ENCODE assay signal across 20 mouse cellular contexts in genomic region chr14:51388222-51388621, GRCm38 (mm10). TPM values are rescaled to one million over a fixed set of nuclear protein-coding genes. Genes with fewer than 3 reads are reported as not detected.
DNase-seq lines count a peak whose midpoint lies in the region; ATAC-seq and TF ChIP-seq lines count a peak whose summit lies in the region.
"Had no signal": no experiment of that assay in that cellular context is flagged by ENCODE, and none has a peak within 500 bp of the region (broad histone marks: within the 10 kb centered on the region; RNA-seq: fewer than 3 reads in every experiment).

No protein-coding gene starts in this region.

- no peak overlapping the region for H3K4me2 ChIP-seq in kidney, postnatal 0 days (ENCODE audit: low read length)
- no peak overlapping the region for H3K4me2 ChIP-seq in kidney, embryonic 16.5 days (replicated peaks; ENCODE audit: low read depth, low read length)
- no peak overlapping the region for H3K4me2 ChIP-seq in midbrain, embryonic 14.5 days (ENCODE audit: low read length)
- H3K4me2 ChIP-seq: hindbrain, embryonic 15.5 days; limb, embryonic 12.5 days; liver, embryonic 15.5 days had no signal

- TF ChIP-seq POLR2A in brain, embryonic 14.5 days (IDR thresholded peaks at IDR 0.05; ENCODE audit: borderline replicate concordance, extremely low read depth, insufficient read depth, insufficient read length, poor library complexity, severe bottlenecking), result no peak

- no peaks in the 10 kb centered on the region for H3K27me3 ChIP-seq in kidney, postnatal 0 days (ENCODE audit: insufficient read depth, low read length)
- H3K27me3 ChIP-seq in kidney, embryonic 16.5 days (ENCODE audit: insufficient read depth, low read length), result no peaks in the 10 kb centered on the region
- H3K27me3 ChIP-seq in midbrain, embryonic 14.5 days (ENCODE audit: control insufficient read depth, insufficient read depth, low read length), result no peaks in the 10 kb centered on the region
- H3K27me3 ChIP-seq: hindbrain, embryonic 15.5 days; limb, embryonic 12.5 days; liver, embryonic 15.5 days had no signal

- no peaks in the 10 kb centered on the region for H3K9me3 ChIP-seq in kidney, postnatal 0 days (replicated peaks; ENCODE audit: low read length)
- H3K9me3 ChIP-seq in kidney, embryonic 16.5 days (ENCODE audit: low read length), result peaks cover 15% of the 10 kb centered on the region
- H3K9me3 ChIP-seq in midbrain, embryonic 14.5 days (ENCODE audit: control insufficient read depth, low read length), result 0 out of 2 replicates have a peak, but pooled peaks cover 3% of the 10 kb centered on the region

- no peak for ATAC-seq in CD4-positive, CD25-positive, alpha-beta regulatory T cell, adult 4 months
- ATAC-seq in kidney, postnatal 0 days (replicated peaks; ENCODE audit: low FRiP score, low read depth), result 0 out of 2 replicates have a peak, but pooled peaks have one; percentile 25
- no peak for ATAC-seq in kidney, embryonic 16.5 days (ENCODE audit: low FRiP score, low TSS enrichment)
- ATAC-seq in midbrain, embryonic 14.5 days (ENCODE audit: low FRiP score, low TSS enrichment), result no peak
- ATAC-seq in megakaryocyte, adult 5-6 weeks (ENCODE audit: poor library complexity, severe bottlenecking), result no peak

- H3K36me3 ChIP-seq in kidney, postnatal 0 days (ENCODE audit: insufficient read depth, low read length), result no peaks in the 10 kb centered on the region
- H3K36me3 ChIP-seq in kidney, embryonic 16.5 days (ENCODE audit: insufficient read depth, low read length), result no peaks in the 10 kb centered on the region
- H3K36me3 ChIP-seq in midbrain, embryonic 14.5 days (ENCODE audit: control insufficient read depth, insufficient read depth, low read length), result no peaks in the 10 kb centered on the region
- H3K36me3 ChIP-seq: G1E; hindbrain, embryonic 15.5 days; limb, embryonic 12.5 days; liver, embryonic 15.5 days had no signal

- H3K9ac ChIP-seq in kidney, postnatal 0 days (ENCODE audit: low read depth, low read length), result no peak overlapping the region
- no peak overlapping the region for H3K9ac ChIP-seq in kidney, embryonic 16.5 days (replicated peaks; ENCODE audit: low read length)
- no peak overlapping the region for H3K9ac ChIP-seq in midbrain, embryonic 14.5 days (replicated peaks; ENCODE audit: low read length)
- H3K9ac ChIP-seq: hindbrain, embryonic 15.5 days; limb, embryonic 12.5 days; liver, embryonic 15.5 days had no signal

- no peak for TF ChIP-seq CTCF in kidney, postnatal 0 days (IDR thresholded peaks at IDR 0.05; ENCODE audit: low read depth)
- no peak for TF ChIP-seq CTCF in brain, embryonic 14.5 days (IDR thresholded peaks at IDR 0.05; ENCODE audit: borderline replicate concordance, extremely low read depth, insufficient read depth, insufficient read length)

- WGBS in kidney, postnatal 0 days, result 93% methylated on average over 9 of the region's 9 CpGs
- 93% methylated on average over 9 of the region's 9 CpGs for WGBS in kidney, embryonic 16.5 days
- WGBS in midbrain, embryonic 14.5 days, result 96% methylated on average over 9 of the region's 9 CpGs

- no peak overlapping the region for H3K27ac ChIP-seq in kidney, postnatal 0 days
- no peak overlapping the region for H3K27ac ChIP-seq in kidney, embryonic 16.5 days (ENCODE audit: low read length)
- no peak overlapping the region for H3K27ac ChIP-seq in midbrain, embryonic 14.5 days (replicated peaks; ENCODE audit: low read depth, low read length)
- H3K27ac ChIP-seq: hindbrain, embryonic 15.5 days; limb, embryonic 12.5 days; liver, embryonic 15.5 days had no signal

- DNase-seq in CD4-positive, CD25-positive, alpha-beta regulatory T cell, adult 2 months (ENCODE audit: low read depth, low spot score), result peak; percentile 3
- DNase-seq in kidney, postnatal 0 days (ENCODE audit: low spot score), result no peak
- peak; percentile 9 for DNase-seq in brain, embryonic 14.5 days (ENCODE audit: low read depth)
- DNase-seq in midbrain, embryonic 14.5 days, result peak; percentile 15
- no peak for DNase-seq in frontal cortex, adult 2 months (ENCODE audit: extremely low spot score in 1 of 2, low spot score in 1 of 2)
- DNase-seq: adrenal gland, postnatal 36 days; cerebellum, postnatal 36 days; kidney, postnatal 36 days; lung, postnatal 14 days; spleen, adult 18-20 months; thymus, postnatal 4 days had no signal

- no peak overlapping the region for H3K4me3 ChIP-seq in kidney, postnatal 0 days (replicated peaks; ENCODE audit: low read depth, low read length)
- H3K4me3 ChIP-seq in kidney, embryonic 16.5 days (ENCODE audit: low read length), result no peak overlapping the region
- no peak overlapping the region for H3K4me3 ChIP-seq in midbrain, embryonic 14.5 days (replicated peaks; ENCODE audit: low read depth, low read length)
- H3K4me3 ChIP-seq: hindbrain, embryonic 15.5 days; limb, embryonic 12.5 days; liver, embryonic 15.5 days had no signal

- no peaks in the 10 kb centered on the region for H3K4me1 ChIP-seq in kidney, postnatal 0 days (replicated peaks; ENCODE audit: insufficient read depth, low read length)
- H3K4me1 ChIP-seq in kidney, embryonic 16.5 days (ENCODE audit: insufficient read depth, low read length), result no peaks in the 10 kb centered on the region
- no peaks in the 10 kb centered on the region for H3K4me1 ChIP-seq in midbrain, embryonic 14.5 days (ENCODE audit: control insufficient read depth, insufficient read depth, low read length)
- H3K4me1 ChIP-seq: hindbrain, embryonic 15.5 days; limb, embryonic 12.5 days; liver, embryonic 15.5 days had no signal

RNA-seq across cellular contexts. Expression of gene Vmn2r88, which starts 22.4 kb away (rescaled TPM):
- not detected for polyA plus RNA-seq in CD4-positive, CD25-positive, alpha-beta regulatory T cell, adult 4 months (2017; shearing (Covaris generic))
- polyA plus RNA-seq in kidney, postnatal 0 days (2015; fragmentation: Nextera tagmentation; extraction: Ambion mirVana), result not detected in 2 replicates
- not detected in 2 replicates for polyA plus RNA-seq in kidney, embryonic 16.5 days (2015; fragmentation: Nextera tagmentation; extraction: Ambion mirVana)
- polyA plus RNA-seq in brain, embryonic 14.5 days (2012; rRNA removed), result not detected in 2 replicates
- not detected in 2 replicates for polyA plus RNA-seq in midbrain, embryonic 14.5 days (2014; fragmentation: Nextera tagmentation; extraction: Ambion mirVana)
- not detected in 2 replicates for total RNA-seq in megakaryocyte, adult 5-6 weeks (2015)
- total RNA-seq in megakaryocyte, adult 5-6 weeks (2017), result not detected in 2 replicates
- not detected in 2 replicates for polyA plus RNA-seq in frontal cortex, adult 2 months (2012; rRNA removed)
- total RNA-seq: adrenal gland, postnatal 36 days had no signal
- polyA plus RNA-seq: G1E; gonadal fat pad, adult 2 months; heart, embryonic 16.5 days; hindbrain, embryonic 15.5 days; limb, embryonic 12.5 days; liver, embryonic 15.5 days had no signal

RNA-seq across cellular contexts. Expression of gene Gm7247, which starts 26.7 kb away (rescaled TPM):
- not detected for polyA plus RNA-seq in CD4-positive, CD25-positive, alpha-beta regulatory T cell, adult 4 months (2017; shearing (Covaris generic))
- polyA plus RNA-seq in kidney, postnatal 0 days (2015; fragmentation: Nextera tagmentation; extraction: Ambion mirVana), result not detected in 2 replicates
- not detected in 2 replicates for polyA plus RNA-seq in kidney, embryonic 16.5 days (2015; fragmentation: Nextera tagmentation; extraction: Ambion mirVana)
- not detected in 2 replicates for polyA plus RNA-seq in brain, embryonic 14.5 days (2012; rRNA removed)
- not detected in 2 replicates for polyA plus RNA-seq in midbrain, embryonic 14.5 days (2014; fragmentation: Nextera tagmentation; extraction: Ambion mirVana)
- not detected in 2 replicates for total RNA-seq in megakaryocyte, adult 5-6 weeks (2015)
- not detected in 2 replicates for total RNA-seq in megakaryocyte, adult 5-6 weeks (2017)
- not detected in 2 replicates for polyA plus RNA-seq in frontal cortex, adult 2 months (2012; rRNA removed)
- total RNA-seq: adrenal gland, postnatal 36 days; G1E had no signal
- polyA plus RNA-seq: G1E; gonadal fat pad, adult 2 months; heart, embryonic 16.5 days; hindbrain, embryonic 15.5 days; limb, embryonic 12.5 days; liver, embryonic 15.5 days had no signal

Comparison
In these comparisons a context has a peak if more than half of its experiments do, and no peak if none do; other contexts are left out.
1. DNase-seq: peak in CD4-positive, CD25-positive, alpha-beta regulatory T cell, adult 2 months (single experiment), brain, embryonic 14.5 days (single experiment) and midbrain, embryonic 14.5 days (single experiment); none in kidney, postnatal 0 days (single experiment) and frontal cortex, adult 2 months (0 of 2).